Mouse (Mus musculus): ENCODE data around the gene Slirp.

GRCm38 (mm10) chr12:87444211-87444610 lies 515 bp downstream of the Slirp start:
- TF ChIP-seq CTCF (conservative IDR thresholded peaks at IDR 0.05; ENCODE audit: low read length) (no peak), NANOG (IDR thresholded peaks at IDR 0.05; ENCODE audit: borderline replicate concordance, low read length) (no peak)

Data from E14TG2a.4 (cell line).